Mouse (Mus musculus) midbrain, embryonic 13.5 days (tissue): ENCODE results near the gene Sumf2. TPM values are rescaled to one million over a fixed set of nuclear protein-coding genes. Genes with fewer than 3 reads are reported as not detected.

Experiments
- ATAC-seq: fragments of 200-750 bp; cut with Nextera tagmentation; 2 replicates; pipeline ENCODE4 v1.8.0; 2017; ENCODE audit warnings: mild to moderate bottlenecking, moderate TSS enrichment, moderate library complexity
- H3K27ac ChIP-seq: fragments of 300-500 bp; sonication (generic); 2 replicates; pipeline ENCODE4 v1.5.1; 2015; ENCODE audit warnings: inconsistent platforms, mild to moderate bottlenecking, moderate library complexity
- H3K27me3 ChIP-seq: fragments of 300-500 bp; sonication (generic); 2 replicates; pipeline ENCODE4 v1.6.1; 2015; ENCODE audit warnings: mild to moderate bottlenecking, inconsistent platforms
- H3K36me3 ChIP-seq: fragments of 300-500 bp; sonication (generic); 2 replicates; pipeline ENCODE4 v1.6.1; 2015; ENCODE audit warnings: mild to moderate bottlenecking, inconsistent platforms
- H3K4me1 ChIP-seq: fragments of 300-500 bp; sonication (generic); replicated peaks from 2 replicates; pipeline ENCODE4 v1.6.1; 2015; ENCODE audit warnings: inconsistent platforms
- H3K4me2 ChIP-seq: fragments of 300-500 bp; sonication (generic); replicated peaks from 2 replicates; pipeline ENCODE4 v1.6.1; 2015; ENCODE audit warnings: moderate library complexity, mild to moderate bottlenecking, inconsistent platforms
- H3K4me3 ChIP-seq: fragments of 300-500 bp; sonication (generic); replicated peaks from 2 replicates; pipeline ENCODE4 v1.5.1; 2015; ENCODE audit warnings: mild to moderate bottlenecking, inconsistent platforms
- H3K9ac ChIP-seq: fragments of 300-500 bp; sonication (generic); replicated peaks from 2 replicates; pipeline ENCODE4 v1.6.1; 2015; ENCODE audit warnings: mild to moderate bottlenecking, inconsistent platforms
- H3K9me3 ChIP-seq: fragments of 300-500 bp; sonication (generic); 2 replicates; pipeline ENCODE4 v1.6.1; 2016; ENCODE audit warnings: mild to moderate bottlenecking, inconsistent platforms
- WGBS: fragments of 180-500 bp; shearing (Covaris S2); methylation state at CpG from one replicate; pipeline ENCODE4 v1.1.7; 2015; 5-methylcytosine and 5-hydroxymethylcytosine counted together
- polyA plus RNA-seq: library from polyadenylated mRNA; unstranded; fragments of >200 nt; fragmentation: Nextera tagmentation; extraction: Ambion mirVana; gene quantifications from 2 replicates; pipeline ENCODE4 v1.2.1, GENCODE M21; 2015

Gene Sumf2
- polyA plus RNA-seq, 1 experiment from 2014 or later: 33.2 TPM

GRCm38 (mm10) chr5:129909591-129909990, 62.8 kb downstream of the Sumf2 start:
- H3K9me3 ChIP-seq: no peaks in the 10 kb centered on the region
- ATAC-seq: no peak
- no peak overlapping the region for H3K9ac ChIP-seq
- WGBS: 92% methylated on average over 7 of the region's 7 CpGs
- peak overlapping the region; percentile 75; the same call in 1 of the 2 replicates for H3K4me2 ChIP-seq
- H3K36me3 ChIP-seq: 0 out of 2 replicates have a peak, but pooled peaks cover 2% of the 10 kb centered on the region
- H3K27me3 ChIP-seq: no peaks in the 10 kb centered on the region
- peaks cover 12% of the 10 kb centered on the region for H3K4me1 ChIP-seq
- H3K4me3 ChIP-seq: no peak overlapping the region
- H3K27ac ChIP-seq: no peak overlapping the region

Other genes starting within 250 kb of the Sumf2 start
- gene Zfp11, start 176.9 kb upstream of the Sumf2 start, polyA plus RNA-seq: 8.7 and 8.9 TPM in 2 replicates
- gene Sept14, start 138.5 kb upstream of the Sumf2 start, polyA plus RNA-seq: not detected in 2 replicates
- 189 TPM in 2 replicates for gene Mrps17, start 131.5 kb upstream of the Sumf2 start, polyA plus RNA-seq
- 84.1 and 94.5 TPM in 2 replicates for gene Nipsnap2, start 121.9 kb upstream of the Sumf2 start, polyA plus RNA-seq
- gene Psph, start 59.5 kb upstream of the Sumf2 start, polyA plus RNA-seq: 35.7 and 37.4 TPM in 2 replicates
- gene Chchd2, start 40.5 kb downstream of the Sumf2 start, polyA plus RNA-seq: 897 and 927 TPM in 2 replicates
- gene Zbed5, start 48.7 kb downstream of the Sumf2 start, polyA plus RNA-seq: 14.7 and 16.4 TPM in 2 replicates
- 0.46 and 0.81 TPM in 2 replicates for gene Phkg1, start 51.6 kb downstream of the Sumf2 start, polyA plus RNA-seq
- gene Nupr1l, start 61.6 kb downstream of the Sumf2 start, polyA plus RNA-seq: 6.3 and 7.2 TPM in 2 replicates
- 26.7 and 31.1 TPM in 2 replicates for gene Vkorc1l1, start 95.0 kb downstream of the Sumf2 start, polyA plus RNA-seq
- gene Gusb, start 156.1 kb downstream of the Sumf2 start, polyA plus RNA-seq: 21.7 and 23.3 TPM in 2 replicates
- gene Asl, start 182.3 kb downstream of the Sumf2 start, polyA plus RNA-seq: 30.4 and 33.4 TPM in 2 replicates
- 79.3 and 82.2 TPM in 2 replicates for gene Crcp, start 182.3 kb downstream of the Sumf2 start, polyA plus RNA-seq
- gene Tpst1, start 226.3 kb downstream of the Sumf2 start, polyA plus RNA-seq: 47.4 and 51.0 TPM in 2 replicates